Mouse (Mus musculus) G1E (cell line): ENCODE data around the gene Zc2hc1c.

ENCODE experiments used
- CTCF ChIP-seq: IDR thresholded peaks from 2 replicates; pipeline ENCODE4 v1.5.1; 2012; ENCODE audit warnings: low read depth, low read length, inconsistent platforms, mixed read lengths
- GATA1 ChIP-seq: IDR thresholded peaks from 2 replicates; pipeline ENCODE4 v1.6.1; 2012; ENCODE audit warnings: borderline replicate concordance, low read length, inconsistent platforms, mixed read lengths

DNA sequence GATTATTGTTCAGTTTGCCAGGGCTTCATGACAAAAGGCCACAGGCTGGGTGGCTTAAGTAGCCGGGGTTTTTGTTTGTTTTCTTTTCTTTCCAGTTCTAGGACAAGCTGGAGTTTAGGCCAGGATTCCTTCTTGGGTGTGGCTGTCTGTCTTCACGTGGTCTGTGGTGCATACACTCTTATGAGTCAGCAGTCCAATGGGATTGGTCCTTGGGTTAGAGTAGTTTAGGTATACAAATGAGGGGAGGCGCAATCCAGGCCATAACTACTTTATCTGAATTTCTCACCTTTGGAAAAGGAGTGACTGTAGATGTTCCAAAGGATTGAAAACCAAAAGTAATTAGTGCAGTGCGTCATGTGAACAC is 16.6 kb upstream of the Zc2hc1c start:
- TF ChIP-seq CTCF (no peak), GATA1 (no peak)
